In the genomic region with DNA sequence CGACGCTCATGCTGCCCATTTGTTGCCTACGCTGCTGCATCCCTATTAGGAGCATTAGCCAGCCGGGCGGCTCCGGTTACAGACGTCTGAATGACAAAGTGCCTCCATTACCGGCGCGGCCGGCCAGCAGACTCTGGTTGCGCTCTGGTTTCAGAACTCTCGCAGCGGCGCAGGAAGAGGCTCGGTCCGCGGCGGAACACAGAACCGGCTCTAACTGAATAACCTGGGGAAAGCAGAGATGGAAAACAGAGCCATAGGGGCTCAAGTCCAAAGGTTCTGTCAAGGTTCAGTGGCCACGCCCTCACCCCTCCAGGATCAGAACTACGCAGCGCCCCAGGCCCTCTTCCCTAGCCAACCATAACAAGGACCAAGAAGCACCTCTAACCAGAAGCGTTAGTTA, we compare ENCODE assay signal across 9 mouse cellular contexts. TPM values are rescaled to one million over a fixed set of nuclear protein-coding genes. Genes with fewer than 3 reads are reported as not detected.
DNase-seq lines count a peak whose midpoint lies in the region; ATAC-seq lines count a peak whose summit lies in the region.
"Had no signal": no experiment of that assay in that cellular context is flagged by ENCODE, and none has a peak within 500 bp of the region (broad histone marks: within the 10 kb centered on the region; RNA-seq: fewer than 3 reads in every experiment).

No protein-coding gene starts in this region.

- no peaks in the 10 kb centered on the region for H3K9me3 ChIP-seq in heart, embryonic 15.5 days (replicated peaks)

- H3K9ac ChIP-seq in heart, embryonic 15.5 days, result peak overlapping the region; percentile 35; the same call in 1 of the 2 replicates

- WGBS in heart, embryonic 15.5 days, result 1% methylated on average over 24 of the region's 24 CpGs

- peaks cover 99% of the 10 kb centered on the region for H3K27me3 ChIP-seq in heart, embryonic 15.5 days

- H3K4me3 ChIP-seq in heart, embryonic 15.5 days, result peak overlapping the region; percentile 48

- peaks cover 34% of the 10 kb centered on the region for H3K4me1 ChIP-seq in heart, embryonic 15.5 days (replicated peaks)

- ATAC-seq in heart, embryonic 15.5 days (replicated peaks; ENCODE audit: insufficient number of reproducible peaks, insufficient read depth, low FRiP score, low read depth), result no peak

- H3K27ac ChIP-seq in heart, embryonic 15.5 days, result no peak overlapping the region
- H3K27ac ChIP-seq: macrophage had no signal

- H3K36me3 ChIP-seq in heart, embryonic 15.5 days, result no peaks in the 10 kb centered on the region

- peak; percentile 24 for DNase-seq in thymus, postnatal 4 days
- DNase-seq in thymus, postnatal 25 days, result no peak
- peak; percentile 80 to 82 for DNase-seq in kidney, postnatal 36 days
- DNase-seq in neural tube, embryonic 10.5 days (ENCODE audit: extremely low spot score, low spot score), result peak; percentile 83
- DNase-seq in left cerebral cortex, adult 18-20 months (ENCODE audit: low spot score in 2 of 2), result no peak
- no peak for DNase-seq in T-cell, adult 2 months (ENCODE audit: low spot score)
- DNase-seq in spleen, postnatal 36 days (ENCODE audit: low spot score in 2 of 2), result no peak

- peak overlapping the region; percentile 73 for H3K4me2 ChIP-seq in heart, embryonic 15.5 days

RNA-seq across cellular contexts. Expression of a gene that starts 2.3 kb away (rescaled TPM):
- polyA plus RNA-seq in heart, embryonic 15.5 days (2015; fragmentation: Nextera tagmentation; extraction: Ambion mirVana), result 3.0 and 6.8 TPM in 2 replicates
- total RNA-seq in left cerebral cortex, adult 18-20 months (2021), result 1 to 10 TPM; 1.1 to 1.7 TPM

Comparison
In these comparisons a context has a peak if more than half of its experiments do, and no peak if none do; other contexts are left out.
1. DNase-seq: peak in thymus, postnatal 4 days (single experiment), kidney, postnatal 36 days (2 of 2) and neural tube, embryonic 10.5 days (single experiment); none in thymus, postnatal 25 days (single experiment), left cerebral cortex, adult 18-20 months (0 of 2), T-cell, adult 2 months (single experiment) and spleen, postnatal 36 days (0 of 2).